Mouse (Mus musculus) heart, postnatal 36 days (tissue): ENCODE measurements around the gene Fam118a. TPM values are rescaled to one million over a fixed set of nuclear protein-coding genes. Genes with fewer than 3 reads are reported as not detected.
A peak's percentile ranks its signal among the peaks of the same experiment; 100 is the strongest.
"Not testable (repeated sequence)": the region's sequence is repeated elsewhere in the genome, so short reads cannot be mapped to it uniquely, and the experiment has no call there.

Source experiments
- DNase-seq, 2 experiments: peaks; one replicate each; pipeline ENCODE4 v3.0.0; 2021 to 2022
- intact Hi-C: fragments of 180-260 bp; cut with DNase I; formaldehyde crosslinking; loops from one replicate; pipeline ENCODE4 v1.15.1; 2025
- total RNA-seq, 2 experiments: library from RNA; stranded (reverse); gene quantifications; 2 replicates each; pipeline ENCODE4 v1.2.3; 2021

Fam118a gene
- total RNA-seq: 1 to 10 TPM; 7.1 to 7.2 TPM

GRCm38 (mm10) chr15:85028648-85029047 lies at the start of gene Fam118a:
TSS of gene Fam118a (plus strand) at chr15:85028948.
- DNase-seq, intact Hi-C loops: not testable (repeated sequence)

- intact Hi-C loops: no loop called here
- DNase-seq: peak in 1 of 2 experiments; percentile 37
Measured at GRCm38 (mm10) chr15:84981609-84982313, 47.0 kb upstream of the Fam118a start.

- no peak for DNase-seq
Measured at GRCm38 (mm10) chr15:84982888-84983287, 45.9 kb upstream of the Fam118a start.

GRCm38 (mm10) chr15:84983721-84984120 lies 45.0 kb upstream of the Fam118a start:
- intact Hi-C loops: no loop called here
- DNase-seq: no peak

More at GRCm38 (mm10) chr15:84982888-84983287, 45.9 kb upstream of the Fam118a start:
- intact Hi-C loops: no loop called here

GRCm38 (mm10) chr15:84985516-84986160 lies 43.1 kb upstream of the Fam118a start:
- intact Hi-C loops: loop anchor here (5.0 kb wide), 1 partner anchor 133 kb away; no protein-coding TSS in a partner anchor
- DNase-seq: no peak

- no peak for DNase-seq
- intact Hi-C loops: loop anchor here (5.0 kb wide), 1 partner anchor 134 kb away; no protein-coding TSS in a partner anchor
Measured at GRCm38 (mm10) chr15:84986171-84987019, 42.4 kb upstream of the Fam118a start.

GRCm38 (mm10) chr15:84987020-84987815 lies 41.5 kb upstream of the Fam118a start:
- peak in 1 of 2 experiments; percentile 54 for DNase-seq

GRCm38 (mm10) chr15:84987874-84988825 lies 40.6 kb upstream of the Fam118a start, which contains the start of gene 5031439G07Rik:
TSS of gene 5031439G07Rik (minus strand) at chr15:84988551.
- DNase-seq: peak; percentile 88 to 90
- intact Hi-C loops: loop anchor here (2.0 to 5.0 kb wide), 2 partner anchors 63 to 136 kb away; no protein-coding TSS in a partner anchor

More at GRCm38 (mm10) chr15:84987020-84987815, 41.5 kb upstream of the Fam118a start:
- intact Hi-C loops: loop anchor here (5.0 kb wide), 1 partner anchor 135 kb away; no protein-coding TSS in a partner anchor

- intact Hi-C loops: loop anchor here (2.0 to 5.0 kb wide), 2 partner anchors 64 to 137 kb away; no protein-coding TSS in a partner anchor
- DNase-seq: no peak
Measured at GRCm38 (mm10) chr15:84989098-84989497, 39.6 kb upstream of the Fam118a start.

- DNase-seq: no peak
- intact Hi-C loops: loop anchor here (2.0 to 5.0 kb wide), 2 partner anchors 65 to 137 kb away; no protein-coding TSS in a partner anchor
Measured at GRCm38 (mm10) chr15:84989771-84990170, 39.0 kb upstream of the Fam118a start.

- DNase-seq: no peak
- intact Hi-C loops: no loop called here
Measured at GRCm38 (mm10) chr15:84994498-84994897, 34.2 kb upstream of the Fam118a start.

- intact Hi-C loops: no loop called here
- DNase-seq: no peak
Measured at GRCm38 (mm10) chr15:84995041-84995440, 33.7 kb upstream of the Fam118a start.

GRCm38 (mm10) chr15:84995967-84996366 lies 32.8 kb upstream of the Fam118a start:
- DNase-seq: peak; percentile 60 to 71
- intact Hi-C loops: no loop called here

- intact Hi-C loops: no loop called here
Measured at GRCm38 (mm10) chr15:84997768-84998454, 30.8 kb upstream of the Fam118a start.

GRCm38 (mm10) chr15:84999911-85000310 lies 28.8 kb upstream of the Fam118a start:
- intact Hi-C loops: loop anchor here (2.0 to 5.0 kb wide), 2 partner anchors 43 to 247 kb away; no protein-coding TSS in a partner anchor
- no peak for DNase-seq

More at GRCm38 (mm10) chr15:84997768-84998454, 30.8 kb upstream of the Fam118a start:
- no peak for DNase-seq

GRCm38 (mm10) chr15:85000984-85001982 lies 27.5 kb upstream of the Fam118a start:
- intact Hi-C loops: loop anchor here (1.0 to 5.0 kb wide), 3 partner anchors 42 to 246 kb away; no protein-coding TSS in a partner anchor

More at GRCm38 (mm10) chr15:85000984-85001982, 27.5 kb upstream of the Fam118a start:
- peak; percentile 82 to 87 for DNase-seq
